Mouse (Mus musculus) heart, adult 2 months (tissue): ENCODE data around the gene Med11.

Experiments
- CTCF ChIP-seq: fragments of 200-600 bp; IDR thresholded peaks from 2 replicates; pipeline ENCODE4 v1.8.1; 2022; ENCODE audit warnings: antibody characterized with exemption, mild to moderate bottlenecking, moderate library complexity
- EP300 ChIP-seq: fragments of 200-500 bp; IDR thresholded peaks from 2 replicates; pipeline ENCODE4 v1.6.1; 2011; ENCODE audit warnings: low read depth, low read length, control low read depth; ENCODE audit not compliant: insufficient read depth
- POLR2A ChIP-seq: fragments of 200-500 bp; IDR thresholded peaks from 2 replicates; pipeline ENCODE4 v1.6.1; 2011; ENCODE audit warnings: mild to moderate bottlenecking, low read depth, low read length, control low read depth; ENCODE audit not compliant: insufficient read depth

- TF ChIP-seq CTCF (no peak), POLR2A (no peak), EP300 (no peak)
Observed at GRCm38 (mm10) chr11:70412591-70412990, 39.1 kb upstream of the Med11 start.
